Mouse (Mus musculus) lung, embryonic 15.5 days (tissue): ENCODE results near the gene Kcnt2. TPM values are rescaled to one million over a fixed set of nuclear protein-coding genes. Genes with fewer than 3 reads are reported as not detected.
A peak's percentile ranks its signal among the peaks of the same experiment; 100 is the strongest.

Experiments
- ATAC-seq: fragments of 200-750 bp; cut with Nextera tagmentation; 2 replicates; pipeline ENCODE4 v1.8.0; 2017; ENCODE audit warnings: moderate number of reproducible peaks, borderline replicate concordance; ENCODE audit not compliant: low FRiP score, low TSS enrichment; ENCODE audit errors: extremely low read depth
- H3K27ac ChIP-seq: fragments of 300-500 bp; sonication (generic); 2 replicates; pipeline ENCODE4 v1.5.1; 2015; ENCODE audit warnings: moderate library complexity, mild to moderate bottlenecking, inconsistent platforms
- H3K27me3 ChIP-seq: fragments of 300-500 bp; sonication (generic); 2 replicates; pipeline ENCODE4 v1.6.1; 2015; ENCODE audit warnings: inconsistent platforms
- H3K36me3 ChIP-seq: fragments of 300-500 bp; sonication (generic); 2 replicates; pipeline ENCODE4 v1.6.1; 2015; ENCODE audit warnings: inconsistent platforms
- H3K4me1 ChIP-seq: fragments of 300-500 bp; sonication (generic); 2 replicates; pipeline ENCODE4 v1.6.1; 2015; ENCODE audit warnings: inconsistent platforms
- H3K4me2 ChIP-seq: fragments of 300-500 bp; sonication (generic); 2 replicates; pipeline ENCODE4 v1.6.1; 2015; ENCODE audit warnings: inconsistent platforms, mild to moderate bottlenecking, moderate library complexity
- H3K4me3 ChIP-seq: fragments of 300-500 bp; sonication (generic); 2 replicates; pipeline ENCODE4 v1.5.1; 2015; ENCODE audit warnings: mild to moderate bottlenecking, inconsistent platforms
- H3K9ac ChIP-seq: fragments of 300-500 bp; sonication (generic); 2 replicates; pipeline ENCODE4 v1.6.1; 2015; ENCODE audit warnings: inconsistent platforms
- H3K9me3 ChIP-seq: fragments of 300-500 bp; sonication (generic); 2 replicates; pipeline ENCODE4 v1.6.1; 2016; ENCODE audit warnings: inconsistent platforms
- WGBS: fragments of 180-500 bp; shearing (Covaris S2); methylation state at CpG from one replicate; pipeline ENCODE4 v1.1.7; 2015; 5-methylcytosine and 5-hydroxymethylcytosine counted together
- polyA plus RNA-seq: library from polyadenylated mRNA; unstranded; fragments of >200 nt; fragmentation: Nextera tagmentation; extraction: Ambion mirVana; gene quantifications from 2 replicates; pipeline ENCODE4 v1.2.1, GENCODE M21; 2015

Gene Kcnt2
- polyA plus RNA-seq, 1 experiment from 2014 or later = 0.59 TPM

- H3K9me3 ChIP-seq = no peaks in the 10 kb centered on the region
- H3K27ac ChIP-seq = no peak overlapping the region
- H3K4me2 ChIP-seq = peak overlapping the region; percentile 37; the same call in 1 of the 2 replicates
- no peaks in the 10 kb centered on the region for H3K4me1 ChIP-seq
- H3K9ac ChIP-seq = no peak overlapping the region
- WGBS = 28% methylated on average over 12 of the region's 12 CpGs
- no peaks in the 10 kb centered on the region for H3K36me3 ChIP-seq
- peak overlapping the region; percentile 13; the same call in 1 of the 2 replicates for H3K4me3 ChIP-seq
- ATAC-seq = no peak
- no peaks in the 10 kb centered on the region for H3K27me3 ChIP-seq
These were observed 414.9 kb downstream of the Kcnt2 start for GRCm38 (mm10) chr1:140660751-140661403.

DNA sequence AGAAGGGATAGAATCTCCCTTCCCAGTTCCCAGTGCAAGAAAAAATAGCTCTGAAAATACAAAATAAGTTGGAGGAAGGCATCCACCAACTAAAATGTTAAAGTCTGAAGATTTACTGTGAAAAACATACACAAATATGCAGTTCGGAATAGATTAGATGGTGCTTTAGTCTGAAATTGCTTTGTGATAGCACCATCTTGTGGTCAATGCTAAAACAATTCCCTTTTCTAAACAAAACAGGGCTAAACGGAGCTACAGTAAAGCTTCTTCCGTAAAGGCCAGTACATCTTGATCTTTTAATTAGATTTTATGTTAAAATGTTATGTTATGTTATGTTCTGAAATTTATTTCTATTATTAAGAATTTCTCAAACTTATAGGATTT, 415.4 kb downstream of the Kcnt2 start:
- peak overlapping the region; percentile 37; the same call in 1 of the 2 replicates for H3K4me2 ChIP-seq
- H3K9me3 ChIP-seq = no peaks in the 10 kb centered on the region
- no peak overlapping the region for H3K27ac ChIP-seq
- whole genome bisulfite sequencing = 16% methylated on average over 3 of the region's 3 CpGs
- no peaks in the 10 kb centered on the region for H3K27me3 ChIP-seq
- no peak overlapping the region for H3K9ac ChIP-seq
- peak overlapping the region; percentile 13; the same call in 1 of the 2 replicates for H3K4me3 ChIP-seq
- no peaks in the 10 kb centered on the region for H3K4me1 ChIP-seq
- no peak for ATAC-seq
- H3K36me3 ChIP-seq = no peaks in the 10 kb centered on the region

Other genes with a start within 250 kb of the Kcnt2 start
- gene Cfh, start 62.4 kb upstream of the Kcnt2 start, polyA plus RNA-seq = 11.5 and 13.2 TPM in 2 replicates